Mouse (Mus musculus) heart, embryonic 10.5 days (tissue): ENCODE measurements around the gene Bcl11a. TPM values are rescaled to one million over a fixed set of nuclear protein-coding genes. Genes with fewer than 3 reads are reported as not detected.

Source experiments
- DNase-seq: peaks from one replicate; pipeline ENCODE4 v3.0.0-alpha.2; 2017; ENCODE audit warnings: low spot score
- H3K27ac ChIP-seq: fragments of 300-500 bp; sonication (generic); 2 replicates; pipeline ENCODE4 v1.5.1; 2016; ENCODE audit warnings: mild to moderate bottlenecking
- H3K27me3 ChIP-seq: fragments of 300-500 bp; sonication (generic); 2 replicates; pipeline ENCODE4 v1.6.1; 2016; ENCODE audit warnings: mild to moderate bottlenecking; ENCODE audit not compliant: poor library complexity, insufficient read depth, severe bottlenecking
- H3K36me3 ChIP-seq: fragments of 300-500 bp; sonication (generic); 2 replicates; pipeline ENCODE4 v1.6.1; 2016; ENCODE audit warnings: mild to moderate bottlenecking, moderate library complexity
- H3K4me1 ChIP-seq: fragments of 300-500 bp; sonication (generic); 2 replicates; pipeline ENCODE4 v1.6.1; 2016; ENCODE audit warnings: mild to moderate bottlenecking
- H3K4me3 ChIP-seq: fragments of 300-500 bp; sonication (generic); 2 replicates; pipeline ENCODE4 v1.5.1; 2016; ENCODE audit warnings: mild to moderate bottlenecking, moderate library complexity
- H3K9me3 ChIP-seq: fragments of 300-500 bp; sonication (generic); 2 replicates; pipeline ENCODE4 v1.6.1; 2016; ENCODE audit warnings: mild to moderate bottlenecking, moderate library complexity
- WGBS: fragments of 180-500 bp; shearing (Covaris S2); methylation state at CpG from one replicate; pipeline ENCODE4 v1.1.7; 2016; 5-methylcytosine and 5-hydroxymethylcytosine counted together
- polyA plus RNA-seq: library from polyadenylated mRNA; unstranded; fragments of >200 nt; fragmentation: Nextera tagmentation; extraction: Ambion mirVana; gene quantifications from 2 replicates; pipeline ENCODE4 v1.2.1, GENCODE M21; 2016

Gene Bcl11a
- polyA plus RNA-seq, 1 experiment from 2014 or later, result 23.5 TPM

- H3K27ac ChIP-seq, result no peak overlapping the region
- H3K4me3 ChIP-seq, result no peak overlapping the region
- H3K27me3 ChIP-seq, result no peaks in the 10 kb centered on the region
- no peak for DNase-seq
- no peaks in the 10 kb centered on the region for H3K9me3 ChIP-seq
- no peaks in the 10 kb centered on the region for H3K36me3 ChIP-seq
- WGBS, result 88% methylated on average over 6 of the region's 6 CpGs
- peaks cover 57% of the 10 kb centered on the region for H3K4me1 ChIP-seq
These were observed 54.5 kb downstream of the Bcl11a start for GRCm38 (mm10) chr11:24132358-24132757.

GRCm38 (mm10) chr11:24132853-24133252, 55.0 kb downstream of the Bcl11a start:
- H3K4me1 ChIP-seq, result peaks cover 52% of the 10 kb centered on the region
- H3K36me3 ChIP-seq, result no peaks in the 10 kb centered on the region

GRCm38 (mm10) chr11:24133484-24133883, 55.6 kb downstream of the Bcl11a start:
- peaks cover 46% of the 10 kb centered on the region for H3K4me1 ChIP-seq
- 47% methylated on average over 3 of the region's 3 CpGs for WGBS
- 0 out of 2 replicates have a peak overlapping the region, but pooled peaks have one; percentile 6 for H3K27ac ChIP-seq
- DNase-seq, result no peak
- H3K4me3 ChIP-seq, result no peak overlapping the region
- H3K9me3 ChIP-seq, result no peaks in the 10 kb centered on the region
- no peaks in the 10 kb centered on the region for H3K27me3 ChIP-seq
- H3K36me3 ChIP-seq, result no peaks in the 10 kb centered on the region

More at GRCm38 (mm10) chr11:24132853-24133252, 55.0 kb downstream of the Bcl11a start:
- WGBS, result 86% methylated on average over 2 of the region's 2 CpGs
- no peak for DNase-seq
- no peak overlapping the region for H3K27ac ChIP-seq
- no peak overlapping the region for H3K4me3 ChIP-seq
- H3K27me3 ChIP-seq, result no peaks in the 10 kb centered on the region
- no peaks in the 10 kb centered on the region for H3K9me3 ChIP-seq

- Histone ChIP-seq H3K9me3 (no peaks in the 10 kb centered on the region), H3K36me3 (no peaks in the 10 kb centered on the region), H3K27ac (no peak overlapping the region), H3K27me3 (no peaks in the 10 kb centered on the region), H3K4me3 (no peak overlapping the region), H3K4me1 (peaks cover 45% of the 10 kb centered on the region)
- WGBS, result 86% methylated on average over 5 of the region's 5 CpGs
- DNase-seq, result no peak
These were observed 56.1 kb downstream of the Bcl11a start for GRCm38 (mm10) chr11:24133928-24134327.

GRCm38 (mm10) chr11:24135244-24135643, 57.4 kb downstream of the Bcl11a start:
- no peaks in the 10 kb centered on the region for H3K27me3 ChIP-seq
- no peaks in the 10 kb centered on the region for H3K36me3 ChIP-seq
- no peak overlapping the region for H3K27ac ChIP-seq
- no peak overlapping the region for H3K4me3 ChIP-seq
- H3K9me3 ChIP-seq, result no peaks in the 10 kb centered on the region
- peaks cover 45% of the 10 kb centered on the region for H3K4me1 ChIP-seq
- DNase-seq, result no peak
- 74% methylated on average over 2 of the region's 2 CpGs for WGBS

GRCm38 (mm10) chr11:24136084-24136785, 58.4 kb downstream of the Bcl11a start:
- Histone ChIP-seq H3K27ac (peak overlapping the region; percentile 29; the same call in 1 of the 2 replicates), H3K36me3 (no peaks in the 10 kb centered on the region), H3K27me3 (no peaks in the 10 kb centered on the region), H3K9me3 (no peaks in the 10 kb centered on the region), H3K4me3 (no peak overlapping the region), H3K4me1 (peaks cover 45% of the 10 kb centered on the region)
- no peak for DNase-seq
- 37% methylated on average over 6 of the region's 6 CpGs for WGBS

- WGBS, result 90% methylated on average over 2 of the region's 2 CpGs
- H3K36me3 ChIP-seq, result no peaks in the 10 kb centered on the region
- no peak overlapping the region for H3K4me3 ChIP-seq
- H3K27ac ChIP-seq, result 0 out of 2 replicates have a peak overlapping the region, but pooled peaks have one; percentile 18
- H3K9me3 ChIP-seq, result no peaks in the 10 kb centered on the region
- DNase-seq, result no peak
- peaks cover 48% of the 10 kb centered on the region for H3K4me1 ChIP-seq
- H3K27me3 ChIP-seq, result no peaks in the 10 kb centered on the region
These were observed 60.0 kb downstream of the Bcl11a start for GRCm38 (mm10) chr11:24137891-24138290.

- Histone ChIP-seq H3K4me3 (no peak overlapping the region), H3K9me3 (no peaks in the 10 kb centered on the region), H3K27ac (no peak overlapping the region), H3K27me3 (no peaks in the 10 kb centered on the region), H3K36me3 (no peaks in the 10 kb centered on the region), H3K4me1 (peaks cover 41% of the 10 kb centered on the region)
- no peak for DNase-seq
- WGBS, result 74% methylated on average over 9 of the region's 9 CpGs
These were observed 60.9 kb downstream of the Bcl11a start for GRCm38 (mm10) chr11:24138600-24139375.

- H3K9me3 ChIP-seq, result no peaks in the 10 kb centered on the region
- WGBS, result 72% methylated on average over 6 of the region's 6 CpGs
- H3K4me3 ChIP-seq, result no peak overlapping the region
- no peak for DNase-seq
- no peaks in the 10 kb centered on the region for H3K36me3 ChIP-seq
- H3K27me3 ChIP-seq, result no peaks in the 10 kb centered on the region
- peaks cover 39% of the 10 kb centered on the region for H3K4me1 ChIP-seq
- no peak overlapping the region for H3K27ac ChIP-seq
These were observed 61.6 kb downstream of the Bcl11a start for GRCm38 (mm10) chr11:24139432-24139831.

GRCm38 (mm10) chr11:24139952-24140351, 62.1 kb downstream of the Bcl11a start:
- Histone ChIP-seq H3K4me1 (peaks cover 39% of the 10 kb centered on the region), H3K9me3 (no peaks in the 10 kb centered on the region), H3K27me3 (no peaks in the 10 kb centered on the region), H3K27ac (no peak overlapping the region), H3K4me3 (no peak overlapping the region), H3K36me3 (no peaks in the 10 kb centered on the region)
- DNase-seq, result no peak
- WGBS, result 88% methylated on average over 2 of the region's 2 CpGs

GRCm38 (mm10) chr11:24140948-24141347, 63.1 kb downstream of the Bcl11a start:
- Histone ChIP-seq H3K36me3 (no peaks in the 10 kb centered on the region), H3K4me3 (no peak overlapping the region), H3K9me3 (no peaks in the 10 kb centered on the region), H3K27me3 (no peaks in the 10 kb centered on the region), H3K4me1 (peaks cover 31% of the 10 kb centered on the region), H3K27ac (no peak overlapping the region)
- 83% methylated on average over 2 of the region's 2 CpGs for WGBS
- no peak for DNase-seq

GRCm38 (mm10) chr11:24141479-24142251, 63.8 kb downstream of the Bcl11a start:
- DNase-seq, result no peak
- H3K4me1 ChIP-seq, result peaks cover 24% of the 10 kb centered on the region
- peak overlapping the region; percentile 3; the same call in 1 of the 2 replicates for H3K27ac ChIP-seq
- H3K27me3 ChIP-seq, result no peaks in the 10 kb centered on the region
- no peaks in the 10 kb centered on the region for H3K36me3 ChIP-seq
- WGBS, result 72% methylated on average over 10 of the region's 10 CpGs
- no peak overlapping the region for H3K4me3 ChIP-seq
- no peaks in the 10 kb centered on the region for H3K9me3 ChIP-seq
